Mouse (Mus musculus): ENCODE results near the gene Samd8.

DNA sequence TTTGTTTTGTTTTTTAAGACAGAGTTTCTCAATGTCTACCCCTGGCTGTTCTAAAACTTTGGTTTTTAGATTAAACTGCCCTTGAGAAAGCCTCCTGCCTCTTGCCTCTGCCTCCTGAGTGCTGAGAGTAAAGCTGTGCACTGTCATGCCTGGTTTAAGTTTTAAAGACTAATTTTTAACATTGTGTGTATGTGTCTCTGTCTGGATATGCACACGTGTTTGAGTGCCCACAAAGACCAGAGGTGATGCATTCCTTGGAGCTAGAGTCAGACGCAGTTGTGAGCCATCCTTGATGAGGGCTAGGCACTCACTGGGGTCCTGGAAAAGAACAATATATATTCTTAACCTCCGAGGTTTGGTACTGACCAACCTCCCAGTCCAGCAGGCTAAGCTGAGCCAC lies 37.0 kb downstream of the Samd8 start:
- no peak for TF ChIP-seq CTCF (IDR thresholded peaks at IDR 0.05; ENCODE audit: borderline replicate concordance, insufficient read depth, low read depth, low read length)
- no peak for TF ChIP-seq POLR2A (IDR thresholded peaks at IDR 0.05; ENCODE audit: borderline replicate concordance, insufficient read depth, low read length)

Data from cerebellum, adult 2 months (tissue).